Mouse (Mus musculus): ENCODE results near the gene Kcng1. TPM values are rescaled to one million over a fixed set of nuclear protein-coding genes. Genes with fewer than 3 reads are reported as not detected.

Kcng1 gene
- polyA plus RNA-seq, 1 experiment from 2014 or later: 1.1 TPM

Other genes with a start within 250 kb of the Kcng1 start
- gene Pard6b, start 200.7 kb downstream of the Kcng1 start, polyA plus RNA-seq (2014; fragmentation: Nextera tagmentation; extraction: Ambion mirVana): 2.9 and 3.0 TPM in 2 replicates
- gene Adnp, start 74.6 kb downstream of the Kcng1 start, polyA plus RNA-seq (2014; fragmentation: Nextera tagmentation; extraction: Ambion mirVana): 2.5 and 3.3 TPM in 2 replicates
- 21.5 and 22.0 TPM in 2 replicates for gene Gm20716, start 51.4 kb downstream of the Kcng1 start, polyA plus RNA-seq (2014; fragmentation: Nextera tagmentation; extraction: Ambion mirVana)
- 84.6 and 86.6 TPM in 2 replicates for gene Dpm1, start 51.1 kb downstream of the Kcng1 start, polyA plus RNA-seq (2014; fragmentation: Nextera tagmentation; extraction: Ambion mirVana)
- gene Mocs3, start 51.1 kb downstream of the Kcng1 start, polyA plus RNA-seq (2014; fragmentation: Nextera tagmentation; extraction: Ambion mirVana): 8.8 and 8.9 TPM in 2 replicates